Mouse (Mus musculus) midbrain, embryonic 14.5 days (tissue): Measurements from ENCODE around the gene Sco1. TPM values are rescaled to one million over a fixed set of nuclear protein-coding genes. Genes with fewer than 3 reads are reported as not detected.
A peak's percentile ranks its signal among the peaks of the same experiment; 100 is the strongest.

Experiments used
- ATAC-seq: fragments of 200-750 bp; cut with Nextera tagmentation; 2 replicates; pipeline ENCODE4 v1.8.0; 2017; ENCODE audit warnings: moderate number of reproducible peaks, moderate library complexity; ENCODE audit not compliant: low FRiP score, low TSS enrichment
- DNase-seq: peaks from one replicate; pipeline ENCODE4 v3.0.0-alpha.2; 2015
- H3K27ac ChIP-seq: fragments of 300-500 bp; sonication (generic); replicated peaks from 2 replicates; pipeline ENCODE4 v1.5.1; 2014; ENCODE audit warnings: mild to moderate bottlenecking, low read depth, low read length, moderate library complexity
- H3K27me3 ChIP-seq: fragments of 300-500 bp; sonication (generic); 2 replicates; pipeline ENCODE4 v1.6.1; 2014; ENCODE audit warnings: low read length, control low read depth, mixed read lengths; ENCODE audit not compliant: control insufficient read depth, insufficient read depth
- H3K36me3 ChIP-seq: fragments of 300-500 bp; sonication (generic); 2 replicates; pipeline ENCODE4 v1.6.1; 2014; ENCODE audit warnings: low read length, control low read depth; ENCODE audit not compliant: control insufficient read depth, insufficient read depth
- H3K4me1 ChIP-seq: fragments of 300-500 bp; sonication (generic); 2 replicates; pipeline ENCODE4 v1.6.1; 2014; ENCODE audit warnings: mild to moderate bottlenecking, antibody characterized with exemption, low read length, control low read depth; ENCODE audit not compliant: control insufficient read depth, insufficient read depth
- H3K4me2 ChIP-seq: fragments of 300-500 bp; sonication (generic); 2 replicates; pipeline ENCODE4 v1.6.1; 2014; ENCODE audit warnings: mild to moderate bottlenecking, low read length, moderate library complexity
- H3K4me3 ChIP-seq: fragments of 300-500 bp; sonication (generic); replicated peaks from 2 replicates; pipeline ENCODE4 v1.5.1; 2014; ENCODE audit warnings: low read depth, low read length
- H3K9ac ChIP-seq: fragments of 300-500 bp; sonication (generic); replicated peaks from 2 replicates; pipeline ENCODE4 v1.6.1; 2014; ENCODE audit warnings: mild to moderate bottlenecking, low read length, moderate library complexity
- H3K9me3 ChIP-seq: fragments of 300-500 bp; sonication (generic); 2 replicates; pipeline ENCODE4 v1.6.1; 2016; ENCODE audit warnings: low read length, control low read depth, mixed read lengths; ENCODE audit not compliant: control insufficient read depth
- WGBS: fragments of 180-500 bp; shearing (Covaris S2); extraction: QIAGEN DNeasy Blood & Tissue Kit; methylation state at CpG from one replicate; pipeline ENCODE4 v1.1.7; 2014; 5-methylcytosine and 5-hydroxymethylcytosine counted together
- polyA plus RNA-seq: library from polyadenylated mRNA; unstranded; fragments of >200 nt; fragmentation: Nextera tagmentation; extraction: Ambion mirVana; gene quantifications from 2 replicates; pipeline ENCODE4 v1.2.1, GENCODE M21; 2014

The Sco1 gene
- polyA plus RNA-seq, 1 experiment from 2014 or later: 13.1 TPM

DNA sequence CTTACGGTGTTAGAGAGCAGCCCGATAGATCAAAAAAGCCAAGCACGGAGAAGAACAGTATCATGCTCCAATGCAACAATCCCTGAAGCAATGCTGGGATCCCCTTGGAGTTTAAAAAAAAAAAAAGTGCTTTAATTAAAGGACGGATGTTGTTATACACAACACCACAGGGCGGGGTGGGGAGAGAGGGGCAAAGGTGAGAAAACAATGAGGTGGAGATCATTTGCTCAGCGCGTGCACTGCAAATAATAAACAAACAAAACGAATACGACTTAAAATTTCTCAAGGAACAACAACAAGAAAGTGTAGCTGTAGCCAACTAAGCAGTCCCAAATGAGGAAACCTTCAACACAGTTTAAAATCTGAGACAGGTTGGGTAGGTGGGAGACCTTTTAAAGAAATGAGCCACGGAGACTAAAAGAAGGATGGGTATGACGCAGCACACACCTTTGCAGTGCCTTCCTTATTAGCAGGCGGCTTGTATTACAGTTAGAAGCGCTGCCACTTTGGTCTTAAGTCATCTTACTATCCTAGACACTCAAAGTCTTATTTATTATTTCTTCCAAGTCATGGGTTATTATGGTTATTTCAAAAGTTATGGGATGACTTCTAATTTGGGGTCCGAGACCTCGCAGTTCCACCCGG is 672 bp upstream of the Sco1 start:
- H3K36me3 ChIP-seq: peaks cover 19% of the 10 kb centered on the region
- WGBS: 10% methylated on average over 16 of the region's 16 CpGs
- peak overlapping the region; percentile 94 for H3K4me3 ChIP-seq
- no peaks in the 10 kb centered on the region for H3K9me3 ChIP-seq
- H3K4me1 ChIP-seq: peaks cover 16% of the 10 kb centered on the region
- H3K27ac ChIP-seq: peak overlapping the region; percentile 76
- H3K9ac ChIP-seq: peak overlapping the region; percentile 69
- peak overlapping the region; percentile 78 for H3K4me2 ChIP-seq
- no peaks in the 10 kb centered on the region for H3K27me3 ChIP-seq
- ATAC-seq (peak; percentile 31; the same call in 1 of the 2 replicates), DNase-seq (no peak)

DNA sequence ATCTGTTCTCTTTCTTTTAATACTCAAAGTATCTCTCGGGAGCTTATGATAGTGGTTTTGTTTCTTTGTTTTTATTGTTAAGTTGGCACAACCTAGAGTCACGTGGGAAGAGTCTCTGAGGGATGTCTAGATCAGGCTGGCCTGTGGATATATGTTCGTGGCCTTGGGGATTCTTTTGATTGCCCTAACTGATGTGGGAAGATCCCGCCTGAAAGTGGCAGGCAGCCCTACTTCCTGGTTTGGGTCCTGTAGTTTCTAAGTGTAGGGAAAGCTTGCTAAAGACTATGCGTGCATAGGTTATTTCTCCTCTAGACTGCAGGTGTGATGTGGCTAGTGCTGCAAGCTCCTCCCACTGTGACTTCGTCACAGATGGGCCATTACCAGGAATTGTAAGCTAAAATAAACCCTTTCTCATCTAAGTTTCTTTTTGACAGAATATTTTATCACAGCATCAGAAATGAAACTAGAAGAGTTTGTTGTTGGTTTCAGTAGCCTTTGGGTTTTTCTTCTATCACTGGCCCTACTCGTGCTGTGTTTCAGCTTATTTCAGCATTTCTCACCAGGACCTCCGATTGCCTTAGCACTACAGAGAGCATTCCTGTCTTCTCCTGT is 2.4 kb downstream of the Sco1 start:
- Histone ChIP-seq H3K27me3 (no peaks in the 10 kb centered on the region), H3K4me1 (peaks cover 16% of the 10 kb centered on the region), H3K4me3 (no peak overlapping the region), H3K4me2 (no peak overlapping the region), H3K9me3 (no peaks in the 10 kb centered on the region), H3K9ac (no peak overlapping the region), H3K36me3 (peaks cover 49% of the 10 kb centered on the region), H3K27ac (no peak overlapping the region)
- ATAC-seq (no peak), DNase-seq (no peak)
- WGBS: 92% methylated on average over 8 of the region's 8 CpGs

DNA sequence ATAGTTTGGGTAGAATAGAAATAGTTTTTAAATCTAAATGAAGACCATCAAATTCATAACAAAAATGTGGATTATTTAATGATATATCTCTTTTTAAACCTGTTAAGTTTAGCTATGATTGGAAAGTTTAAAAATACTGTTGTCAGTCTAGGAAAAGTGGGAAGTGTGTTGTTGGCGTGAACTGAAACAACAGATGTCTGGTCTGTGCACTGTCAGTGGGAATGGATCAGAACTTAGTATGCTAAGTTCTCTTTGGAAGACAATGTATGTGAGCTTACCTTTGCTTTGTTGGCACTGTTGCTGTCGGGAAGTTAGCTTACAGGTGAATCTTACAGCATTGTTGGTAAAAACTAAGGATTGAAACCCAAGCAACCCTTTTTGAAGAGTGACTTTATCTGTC is 8.8 kb downstream of the Sco1 start:
- no peak overlapping the region for H3K27ac ChIP-seq
- WGBS: 89% methylated on average over 2 of the region's 2 CpGs
- DNase-seq (no peak), ATAC-seq (no peak)
- H3K4me3 ChIP-seq: no peak overlapping the region
- H3K27me3 ChIP-seq: no peaks in the 10 kb centered on the region
- no peaks in the 10 kb centered on the region for H3K9me3 ChIP-seq
- H3K36me3 ChIP-seq: peaks cover 90% of the 10 kb centered on the region
- H3K4me1 ChIP-seq: no peaks in the 10 kb centered on the region
- H3K4me2 ChIP-seq: no peak overlapping the region
- H3K9ac ChIP-seq: no peak overlapping the region

DNA sequence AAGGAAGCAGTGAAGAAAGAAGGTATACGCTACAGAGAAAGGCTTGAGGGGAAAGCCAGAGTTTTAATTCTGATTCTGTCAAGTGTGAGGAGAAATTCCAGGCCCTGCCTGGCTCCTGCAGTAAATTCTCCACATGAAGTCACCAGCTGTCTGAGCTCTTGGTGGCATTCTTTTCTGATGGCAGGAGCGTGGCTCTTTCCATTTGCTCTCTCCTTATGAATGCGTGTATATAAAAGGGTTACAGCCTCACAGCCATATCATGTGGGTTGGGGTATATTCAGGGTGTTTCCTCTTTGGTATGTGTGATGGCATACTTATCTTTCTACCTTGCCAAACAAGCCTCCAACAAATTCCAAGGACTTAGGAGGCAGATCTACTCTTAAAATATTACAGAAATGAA is 10.3 kb downstream of the Sco1 start:
- Histone ChIP-seq H3K36me3 (peaks cover 85% of the 10 kb centered on the region), H3K9me3 (no peaks in the 10 kb centered on the region), H3K4me1 (no peaks in the 10 kb centered on the region), H3K27me3 (no peaks in the 10 kb centered on the region), H3K27ac (no peak overlapping the region), H3K4me2 (no peak overlapping the region), H3K4me3 (no peak overlapping the region), H3K9ac (no peak overlapping the region)
- ATAC-seq (no peak), DNase-seq (no peak)
- WGBS: 97% methylated on average over 3 of the region's 3 CpGs

DNA sequence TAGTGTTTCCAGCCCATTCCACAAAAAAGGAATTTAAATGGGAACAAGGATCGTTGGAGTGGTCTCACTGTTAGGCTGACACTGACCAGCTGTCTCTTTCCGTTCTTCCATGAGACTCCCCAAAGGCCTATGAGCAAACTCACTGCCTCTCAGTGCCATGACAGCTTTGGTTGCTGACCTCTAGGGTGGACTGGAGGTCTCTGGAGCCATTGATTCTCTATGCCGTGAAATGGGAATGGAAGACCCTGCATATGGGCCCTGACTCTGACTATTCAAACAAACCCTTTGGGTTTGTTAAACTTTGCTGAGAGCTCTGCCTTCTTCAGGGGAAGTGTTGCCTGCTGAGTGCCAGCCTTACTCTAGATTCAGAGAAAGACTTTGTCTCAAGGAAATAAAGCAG is 15.3 kb downstream of the Sco1 start:
- Histone ChIP-seq H3K9me3 (no peaks in the 10 kb centered on the region), H3K4me1 (no peaks in the 10 kb centered on the region), H3K4me2 (no peak overlapping the region), H3K36me3 (peaks cover 43% of the 10 kb centered on the region), H3K9ac (no peak overlapping the region), H3K27ac (no peak overlapping the region), H3K27me3 (no peaks in the 10 kb centered on the region), H3K4me3 (no peak overlapping the region)
- DNase-seq (no peak), ATAC-seq (no peak)
- 92% methylated on average over 3 of the region's 3 CpGs for WGBS

DNA sequence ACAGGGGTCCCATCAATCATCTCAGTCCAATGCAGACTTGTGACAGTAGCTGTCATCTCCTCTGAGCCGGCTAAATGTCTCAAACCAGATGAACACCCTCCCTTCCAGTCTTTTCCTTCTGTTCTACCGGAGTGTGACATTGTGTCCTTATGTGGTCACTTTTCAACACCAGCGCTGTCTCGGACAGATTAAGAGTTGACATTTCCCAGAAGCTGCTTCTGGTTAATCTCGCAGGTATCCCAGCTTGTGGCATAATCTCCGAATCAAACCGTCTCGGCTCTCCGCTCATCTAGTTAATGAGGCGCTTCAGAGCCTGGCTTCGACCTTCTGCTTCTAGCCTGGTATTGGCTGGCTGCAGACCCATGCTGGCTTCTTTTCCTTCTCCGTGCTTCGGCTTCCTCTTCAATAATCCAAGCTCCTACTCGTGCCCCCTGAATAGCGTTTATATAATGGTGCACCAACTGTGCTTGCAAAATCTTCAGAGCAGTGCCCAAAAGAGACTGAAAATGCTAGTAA is 20.2 kb downstream of the Sco1 start:
- Histone ChIP-seq H3K9ac (no peak overlapping the region), H3K27ac (no peak overlapping the region), H3K27me3 (no peaks in the 10 kb centered on the region), H3K4me3 (no peak overlapping the region), H3K4me2 (no peak overlapping the region), H3K36me3 (0 out of 2 replicates have a peak, but pooled peaks cover 3% of the 10 kb centered on the region), H3K4me1 (no peaks in the 10 kb centered on the region), H3K9me3 (no peaks in the 10 kb centered on the region)
- no peak for DNase-seq
- ATAC-seq: no peak
- WGBS: 72% methylated on average over 15 of the region's 15 CpGs

DNA sequence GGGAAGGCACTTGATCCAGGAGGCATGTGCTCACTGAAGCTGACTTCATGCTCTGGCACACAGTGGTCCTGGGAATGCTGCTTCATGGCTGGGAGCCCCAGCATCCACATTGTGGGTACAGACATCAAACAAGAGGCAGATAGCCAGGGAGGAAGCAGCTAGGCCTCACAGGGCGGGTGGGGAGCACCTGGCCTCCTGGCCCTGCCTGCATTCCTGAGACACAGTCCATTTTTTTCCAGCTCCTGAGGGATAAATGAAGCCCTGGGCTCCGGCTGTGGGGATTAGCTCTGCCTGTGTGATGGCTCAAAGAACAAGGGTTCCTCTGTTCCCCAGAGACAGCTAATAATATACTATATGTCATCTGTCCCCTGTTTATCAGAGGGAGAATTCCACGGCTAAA is 22.6 kb downstream of the Sco1 start:
- ATAC-seq (no peak), DNase-seq (peak; percentile 22)
- no peaks in the 10 kb centered on the region for H3K27me3 ChIP-seq
- no peaks in the 10 kb centered on the region for H3K36me3 ChIP-seq
- no peaks in the 10 kb centered on the region for H3K9me3 ChIP-seq
- no peak overlapping the region for H3K4me3 ChIP-seq
- 0 out of 2 replicates have a peak, but pooled peaks cover 3% of the 10 kb centered on the region for H3K4me1 ChIP-seq
- H3K4me2 ChIP-seq: no peak overlapping the region
- 11% methylated on average over 3 of the region's 3 CpGs for WGBS
- no peak overlapping the region for H3K27ac ChIP-seq
- no peak overlapping the region for H3K9ac ChIP-seq

DNA sequence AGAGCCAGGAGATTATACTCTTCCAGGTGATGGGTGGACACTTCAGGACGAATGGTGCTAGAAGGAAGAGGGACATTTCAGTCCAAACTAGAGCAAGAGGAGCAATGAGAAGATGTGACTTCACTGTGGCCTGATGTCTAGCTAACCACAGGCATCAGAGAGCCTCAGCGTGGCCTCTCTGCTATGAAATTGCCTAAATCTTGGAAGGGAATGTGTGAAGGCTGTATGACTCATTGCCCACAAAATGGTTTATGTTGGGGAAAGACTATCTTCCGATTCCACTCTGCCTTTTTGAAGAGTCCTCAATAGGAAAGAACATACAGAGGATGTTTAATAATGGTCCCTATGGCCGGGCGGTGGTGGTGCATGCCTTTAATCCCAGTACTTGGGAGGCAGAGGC is 24.3 kb downstream of the Sco1 start:
- no peak overlapping the region for H3K4me2 ChIP-seq
- H3K36me3 ChIP-seq: no peaks in the 10 kb centered on the region
- H3K9me3 ChIP-seq: no peaks in the 10 kb centered on the region
- H3K9ac ChIP-seq: no peak overlapping the region
- ATAC-seq: no peak
- 0 out of 2 replicates have a peak, but pooled peaks cover 3% of the 10 kb centered on the region for H3K4me1 ChIP-seq
- H3K27me3 ChIP-seq: no peaks in the 10 kb centered on the region
- 94% methylated on average over 5 of the region's 5 CpGs for WGBS
- H3K4me3 ChIP-seq: no peak overlapping the region
- no peak overlapping the region for H3K27ac ChIP-seq
- DNase-seq: no peak

DNA sequence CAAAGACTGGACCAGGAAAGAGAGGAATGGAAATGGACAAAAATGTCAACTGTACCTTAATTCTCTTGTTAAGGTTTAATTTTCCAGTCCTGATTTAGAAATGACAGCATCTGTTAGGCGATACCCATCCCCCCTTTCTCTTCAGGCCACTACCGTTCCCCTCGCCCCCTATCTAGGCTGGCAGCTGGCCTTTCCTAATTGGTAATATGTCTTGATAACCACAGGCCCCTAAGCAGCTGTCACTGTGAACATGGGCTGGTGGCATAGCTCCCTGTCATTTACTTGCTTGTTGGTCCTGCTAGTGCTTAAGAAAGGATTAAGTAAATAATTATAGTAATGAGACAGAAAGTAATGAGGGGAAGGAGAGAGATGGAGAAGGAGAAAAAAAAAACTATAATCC is 25.0 kb downstream of the Sco1 start:
- no peak for ATAC-seq
- 51% methylated on average over 3 of the region's 3 CpGs for WGBS
- Histone ChIP-seq H3K27me3 (no peaks in the 10 kb centered on the region), H3K4me1 (0 out of 2 replicates have a peak, but pooled peaks cover 3% of the 10 kb centered on the region), H3K4me3 (no peak overlapping the region), H3K9me3 (no peaks in the 10 kb centered on the region), H3K9ac (no peak overlapping the region), H3K27ac (no peak overlapping the region), H3K36me3 (no peaks in the 10 kb centered on the region), H3K4me2 (no peak overlapping the region)
- peak; percentile 33 for DNase-seq
